Mouse (Mus musculus) testis, postnatal 14 days (tissue): Measurements from ENCODE around the gene Bysl.

Source experiments
- DNase-seq: peaks from one replicate; pipeline ENCODE4 v3.0.0; 2021; ENCODE audit warnings: low spot score

Bysl gene

GRCm38 (mm10) chr17:47594183-47594968 lies 16.9 kb downstream of the Bysl start:
- no peak for DNase-seq

- no peak for DNase-seq
Observed at GRCm38 (mm10) chr17:47593854-47594182, 17.5 kb downstream of the Bysl start.

DNA sequence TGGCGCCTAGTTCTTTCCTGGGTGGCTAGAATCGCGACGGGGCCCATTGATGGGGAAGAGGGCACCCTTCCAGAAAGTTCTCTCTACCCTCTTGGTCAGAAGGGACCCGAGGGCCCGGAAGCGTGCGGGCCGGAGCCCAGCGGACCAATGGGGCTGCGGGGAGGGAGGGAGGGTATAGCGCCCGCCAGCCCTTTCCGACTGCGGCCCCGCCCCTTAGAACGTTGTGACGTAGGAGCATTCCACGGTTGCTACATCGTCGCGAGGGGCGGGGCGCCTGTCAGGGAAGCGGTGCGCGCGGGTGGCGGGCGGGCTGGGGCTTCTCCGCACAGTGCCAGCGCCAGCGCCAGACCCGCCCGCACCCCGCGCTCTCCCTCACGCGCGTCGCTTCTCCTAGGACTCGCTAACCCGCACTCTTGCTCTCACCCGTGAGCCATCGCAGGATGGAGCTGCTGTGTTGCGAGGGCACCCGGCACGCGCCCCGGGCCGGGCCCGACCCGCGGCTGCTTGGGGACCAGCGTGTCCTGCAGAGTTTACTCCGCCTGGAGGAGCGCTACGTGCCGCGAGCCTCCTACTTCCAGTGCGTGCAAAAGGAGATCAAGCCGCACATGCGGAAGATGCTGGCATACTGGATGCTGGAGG lies 18.0 kb downstream of the Bysl start:
- DNase-seq = peak; percentile 90

- no peak for DNase-seq
Observed at GRCm38 (mm10) chr17:47591073-47591472, 20.2 kb downstream of the Bysl start.

- no peak for DNase-seq
Observed at GRCm38 (mm10) chr17:47588517-47588916, 22.8 kb downstream of the Bysl start.

- DNase-seq = no peak
Observed at GRCm38 (mm10) chr17:47580962-47581361, 30.3 kb downstream of the Bysl start.

- DNase-seq = no peak
Observed at GRCm38 (mm10) chr17:47578655-47579054, 32.6 kb downstream of the Bysl start.

DNA sequence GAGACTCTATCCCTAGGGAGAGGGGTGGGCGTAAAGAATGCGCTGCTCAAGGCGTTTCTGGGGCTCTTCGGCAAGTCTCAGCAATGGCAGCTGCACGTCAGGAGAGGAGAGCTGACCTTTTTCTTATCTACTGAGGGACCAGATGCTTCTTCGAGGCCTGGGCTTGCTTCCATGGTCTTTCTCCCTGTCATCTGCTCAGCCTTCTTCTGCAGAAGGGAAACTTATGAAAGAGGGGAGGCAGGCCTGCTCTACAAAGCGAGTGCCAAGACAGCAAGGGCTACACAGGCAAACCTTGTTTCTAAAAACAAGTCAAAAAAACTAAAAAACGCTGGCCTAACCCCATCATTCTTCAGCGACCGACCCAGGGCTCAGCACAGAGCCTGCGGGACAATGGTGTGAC lies 36.5 kb downstream of the Bysl start:
- no peak for DNase-seq

DNA sequence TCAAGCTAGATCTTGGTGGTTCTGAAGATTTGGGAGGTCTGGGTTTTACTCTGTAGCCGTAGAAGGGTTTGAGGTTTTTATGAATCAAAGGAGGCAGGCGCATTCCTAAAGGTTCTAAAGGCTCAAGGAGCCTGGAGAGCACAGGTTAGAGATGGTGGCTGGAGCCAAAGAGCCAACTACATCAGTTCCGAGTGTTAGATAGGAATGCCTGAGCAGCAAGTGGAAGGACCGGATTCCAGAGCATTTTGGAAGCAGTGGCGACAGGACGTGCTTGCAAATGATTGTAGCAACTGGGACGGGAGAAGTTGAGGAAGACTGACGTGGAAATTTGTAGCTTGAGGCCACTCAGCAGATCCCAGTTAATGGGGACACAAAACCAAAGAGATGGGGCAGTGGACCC lies 37.3 kb downstream of the Bysl start:
- no peak for DNase-seq

- DNase-seq = no peak
Observed at GRCm38 (mm10) chr17:47572436-47572835, 38.9 kb downstream of the Bysl start.

- DNase-seq = no peak
Observed at GRCm38 (mm10) chr17:47571621-47572020, 39.7 kb downstream of the Bysl start.

DNA sequence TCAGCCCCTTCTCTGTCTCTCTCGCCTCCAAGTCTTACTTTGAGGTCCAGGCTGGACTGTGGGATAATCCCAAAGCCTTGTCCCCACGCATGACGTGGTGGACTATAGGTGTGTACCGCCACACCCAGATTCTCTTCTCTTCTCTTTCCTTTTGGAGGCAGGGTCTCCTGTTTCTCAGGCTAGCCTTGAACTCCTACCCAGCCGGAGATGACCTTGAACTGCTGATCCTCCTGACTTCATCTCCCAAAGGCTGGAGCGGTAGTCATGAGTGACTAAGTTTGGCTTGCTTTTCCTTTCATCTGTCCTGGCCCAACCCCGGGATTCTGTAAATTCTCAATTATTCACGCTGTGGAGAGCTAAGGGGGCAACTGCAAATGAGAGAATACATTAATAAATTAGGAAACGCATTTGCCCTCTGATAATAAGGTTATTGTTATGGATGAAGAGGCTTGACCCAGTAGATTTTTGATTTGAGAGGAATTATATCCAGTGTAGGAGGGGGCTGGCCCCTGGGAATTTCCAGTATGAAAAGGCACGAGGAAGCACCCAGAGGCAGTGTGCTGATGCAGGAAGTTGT lies 42.3 kb downstream of the Bysl start:
- DNase-seq = no peak

DNA sequence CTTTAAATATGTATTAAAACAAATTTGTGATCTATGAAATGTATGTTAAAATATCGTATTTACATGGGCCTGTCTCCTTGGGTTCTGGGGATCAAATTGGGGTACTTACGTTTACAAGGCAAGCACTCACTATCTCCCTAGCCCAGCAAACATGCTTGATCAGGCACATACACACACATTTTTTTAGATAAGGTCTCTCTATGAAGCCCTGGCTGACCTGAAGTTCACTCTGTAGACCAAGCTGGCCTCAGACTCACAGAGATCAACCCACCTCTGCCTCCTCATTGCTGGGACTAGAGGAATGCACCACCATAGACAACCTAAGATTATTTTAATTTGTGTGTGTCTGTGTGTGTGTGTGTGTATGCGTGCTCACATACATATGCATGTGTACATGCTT lies 42.9 kb downstream of the Bysl start:
- no peak for DNase-seq

GRCm38 (mm10) chr17:47567271-47567670 lies 44.0 kb downstream of the Bysl start:
- DNase-seq = no peak

DNA sequence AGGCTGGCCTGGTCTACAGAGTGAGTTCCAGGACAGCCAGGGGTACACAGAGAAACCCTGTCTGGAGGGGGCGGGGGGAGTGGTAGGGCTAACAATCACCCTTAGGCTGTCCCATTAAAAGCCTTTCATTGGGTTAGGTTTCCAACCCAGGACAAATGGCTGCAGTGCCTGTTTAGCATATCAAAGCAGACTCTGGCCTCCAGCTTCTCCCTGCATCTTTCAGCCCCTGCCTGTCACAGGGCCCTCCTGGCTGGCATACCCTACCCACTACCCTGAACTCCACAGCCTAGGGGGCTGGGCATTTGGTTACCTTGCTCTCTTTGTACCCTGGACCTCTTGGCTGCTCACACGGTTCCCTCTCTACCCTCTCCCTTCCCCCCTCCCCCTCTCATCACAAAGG lies 45.2 kb downstream of the Bysl start:
- DNase-seq = no peak

- no peak for DNase-seq
Observed at GRCm38 (mm10) chr17:47564612-47565011, 46.7 kb downstream of the Bysl start.

- DNase-seq = no peak
Observed at GRCm38 (mm10) chr17:47562875-47563274, 48.4 kb downstream of the Bysl start.

DNA sequence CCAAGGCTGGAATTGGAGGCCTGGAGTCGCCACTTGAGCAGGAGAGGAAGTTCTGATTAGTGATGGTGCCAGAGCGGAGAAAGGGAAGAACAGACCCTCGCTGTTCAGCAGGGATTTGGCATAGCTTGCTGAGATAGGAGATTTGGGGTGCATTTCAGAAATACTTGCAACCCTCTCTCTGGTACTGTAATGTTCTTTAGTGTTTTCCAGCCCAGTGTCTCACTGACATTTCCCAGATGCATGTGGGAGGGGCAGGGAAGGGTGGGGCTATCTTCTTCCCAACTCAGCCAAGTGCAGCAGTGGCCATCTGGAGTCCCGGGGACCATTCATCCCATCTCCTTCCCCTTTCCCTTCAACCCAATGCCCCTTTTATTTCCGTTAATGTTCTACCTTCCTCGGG lies 51.6 kb downstream of the Bysl start:
- DNase-seq = no peak

GRCm38 (mm10) chr17:47557179-47557578 lies 54.1 kb downstream of the Bysl start:
- DNase-seq = no peak

DNA sequence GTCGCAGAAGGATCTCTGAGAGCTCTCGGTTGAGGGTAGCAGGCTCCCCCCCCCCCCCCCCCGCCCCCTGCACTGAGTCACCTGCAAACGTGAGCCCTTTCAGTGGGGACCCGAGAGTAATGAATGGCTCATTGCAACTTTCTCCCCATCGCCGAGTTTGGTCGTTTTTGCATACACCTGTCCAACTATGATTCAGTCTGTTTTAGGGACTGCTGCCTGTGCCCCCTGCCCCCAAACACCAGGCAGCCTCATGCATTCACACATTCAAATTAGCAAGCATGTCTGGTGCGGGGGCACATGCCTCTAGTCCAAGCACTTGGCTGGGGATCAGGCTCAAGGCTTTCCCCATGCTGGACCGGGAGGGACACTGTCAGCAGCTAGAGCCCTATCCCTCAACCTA lies 56.7 kb downstream of the Bysl start:
- DNase-seq = no peak

DNA sequence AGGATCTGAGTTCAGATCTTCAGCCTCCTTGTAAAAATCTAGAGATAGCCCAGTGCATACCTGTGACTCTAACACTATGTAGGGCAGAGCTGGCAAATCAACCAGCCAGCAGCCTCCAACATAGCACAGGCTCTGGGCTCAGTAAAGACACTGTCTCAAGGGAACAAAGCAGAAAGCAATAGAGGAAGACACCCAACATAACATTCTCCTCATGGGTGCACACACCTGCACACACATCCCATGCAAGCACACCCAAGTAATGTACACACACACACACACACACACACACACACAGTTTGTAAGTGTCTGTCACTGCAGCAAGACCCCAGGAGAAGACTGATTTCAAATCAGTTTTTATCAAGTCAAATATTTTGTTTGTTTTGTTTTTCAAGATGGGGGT lies 58.3 kb downstream of the Bysl start:
- no peak for DNase-seq

- no peak for DNase-seq
Observed at GRCm38 (mm10) chr17:47551049-47551448, 60.2 kb downstream of the Bysl start.
